Mouse (Mus musculus) neural tube, embryonic 12.5 days (tissue): ENCODE measurements at regions not wholly inside any gene's neighbourhood (a gene's known extent, or its start where the extent isn't known, plus 50 kb on each side); places are given as distances from the start of the nearest gene placed in this dataset.

ENCODE experiments used
- ATAC-seq: fragments of 200-750 bp; cut with Nextera tagmentation; 2 replicates; pipeline ENCODE4 v1.8.0; 2017; ENCODE audit warnings: low read depth, mild to moderate bottlenecking, moderate TSS enrichment, moderate library complexity; ENCODE audit not compliant: low FRiP score
- H3K27ac ChIP-seq: fragments of 300-500 bp; sonication (generic); 2 replicates; pipeline ENCODE4 v1.5.1; 2016
- H3K27me3 ChIP-seq: fragments of 300-500 bp; sonication (generic); replicated peaks from 2 replicates; pipeline ENCODE4 v1.6.1; 2016; ENCODE audit warnings: mild to moderate bottlenecking
- H3K36me3 ChIP-seq: fragments of 300-500 bp; sonication (generic); 2 replicates; pipeline ENCODE4 v1.6.1; 2016; ENCODE audit warnings: mild to moderate bottlenecking
- H3K4me1 ChIP-seq: fragments of 300-500 bp; sonication (generic); 2 replicates; pipeline ENCODE4 v1.6.1; 2016
- H3K4me2 ChIP-seq: fragments of 300-500 bp; sonication (generic); replicated peaks from 2 replicates; pipeline ENCODE4 v1.6.1; 2016; ENCODE audit warnings: mild to moderate bottlenecking
- H3K4me3 ChIP-seq: fragments of 300-500 bp; sonication (generic); 2 replicates; pipeline ENCODE4 v1.5.1; 2016
- H3K9ac ChIP-seq: fragments of 300-500 bp; sonication (generic); 2 replicates; pipeline ENCODE4 v1.6.1; 2016; ENCODE audit warnings: mild to moderate bottlenecking
- H3K9me3 ChIP-seq: fragments of 300-500 bp; sonication (generic); 2 replicates; pipeline ENCODE4 v1.6.1; 2016; ENCODE audit warnings: mild to moderate bottlenecking
- WGBS: fragments of 180-500 bp; shearing (Covaris S2); methylation state at CpG from one replicate; pipeline ENCODE4 v1.1.7; 2016; 5-methylcytosine and 5-hydroxymethylcytosine counted together

- H3K9me3 ChIP-seq: no peaks in the 10 kb centered on the region
- no peak for ATAC-seq
These were observed 286.2 kb downstream of the Pax1 start for GRCm38 (mm10) chr2:147647972-147648371.

GRCm38 (mm10) chr2:147647506-147647905, 285.8 kb downstream of the Pax1 start:
- H3K4me1 ChIP-seq: no peaks in the 10 kb centered on the region
- no peaks in the 10 kb centered on the region for H3K27me3 ChIP-seq
- ATAC-seq: no peak
- no peak overlapping the region for H3K27ac ChIP-seq
- no peak overlapping the region for H3K4me3 ChIP-seq
- no peaks in the 10 kb centered on the region for H3K36me3 ChIP-seq
- H3K4me2 ChIP-seq: no peak overlapping the region
- H3K9me3 ChIP-seq: no peaks in the 10 kb centered on the region
- H3K9ac ChIP-seq: no peak overlapping the region
- 79% methylated on average over 4 of the region's 4 CpGs for WGBS

More at GRCm38 (mm10) chr2:147647972-147648371, 286.2 kb downstream of the Pax1 start:
- H3K36me3 ChIP-seq: no peaks in the 10 kb centered on the region
- no peaks in the 10 kb centered on the region for H3K4me1 ChIP-seq
- no peak overlapping the region for H3K27ac ChIP-seq
- H3K27me3 ChIP-seq: no peaks in the 10 kb centered on the region
- 80% methylated on average over 8 of the region's 8 CpGs for WGBS
- H3K4me2 ChIP-seq: no peak overlapping the region
- no peak overlapping the region for H3K4me3 ChIP-seq
- no peak overlapping the region for H3K9ac ChIP-seq

DNA sequence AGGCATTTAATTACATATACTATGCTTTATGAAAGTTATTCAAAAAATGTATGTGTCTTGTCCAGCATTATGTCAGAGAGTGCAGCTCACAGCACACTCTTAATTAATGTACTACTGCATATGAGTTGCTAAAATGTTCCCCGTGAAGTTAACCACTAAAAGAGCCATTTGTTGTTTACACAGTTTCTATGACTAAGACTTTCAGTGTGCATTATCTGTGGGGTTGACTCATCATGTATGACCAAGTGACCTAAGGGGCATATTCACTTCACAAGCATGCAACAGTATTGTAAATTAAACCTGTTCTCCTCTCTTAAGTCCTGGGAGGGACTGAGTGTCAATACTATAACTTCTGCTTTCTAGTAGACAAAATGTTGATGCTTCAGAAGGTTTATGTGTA, 276.2 kb downstream of the Pax1 start:
- Histone ChIP-seq H3K4me3 (no peak overlapping the region), H3K9me3 (no peaks in the 10 kb centered on the region), H3K27me3 (no peaks in the 10 kb centered on the region), H3K36me3 (no peaks in the 10 kb centered on the region), H3K4me2 (no peak overlapping the region), H3K27ac (no peak overlapping the region), H3K4me1 (no peaks in the 10 kb centered on the region), H3K9ac (no peak overlapping the region)
- no peak for ATAC-seq
- WGBS: 92% methylated on average over 1 of the region's 1 CpGs

GRCm38 (mm10) chr2:147632737-147633136, 271.0 kb downstream of the Pax1 start:
- ATAC-seq: no peak

DNA sequence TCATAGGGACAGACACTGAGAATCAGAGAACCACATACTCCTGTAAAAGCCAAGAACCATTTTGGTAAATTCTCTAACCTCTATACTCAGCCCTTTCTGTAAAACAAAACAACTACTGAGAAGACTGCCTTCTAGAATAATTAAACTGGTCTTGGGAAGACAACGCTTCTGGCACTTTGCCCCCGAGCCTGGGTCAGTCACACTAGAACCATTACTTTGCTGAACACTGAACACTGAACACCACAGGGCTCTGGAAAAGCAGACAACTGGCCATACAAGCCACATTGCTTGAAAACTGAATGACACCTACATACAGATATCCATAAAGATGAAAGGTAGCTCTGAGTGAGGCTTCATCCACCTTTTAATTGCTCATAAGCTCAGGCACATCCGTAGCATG, 268.0 kb downstream of the Pax1 start:
- no peaks in the 10 kb centered on the region for H3K9me3 ChIP-seq
- no peaks in the 10 kb centered on the region for H3K36me3 ChIP-seq
- H3K9ac ChIP-seq: no peak overlapping the region
- 84% methylated on average over 3 of the region's 3 CpGs for WGBS
- ATAC-seq: no peak
- no peak overlapping the region for H3K4me2 ChIP-seq
- no peaks in the 10 kb centered on the region for H3K4me1 ChIP-seq
- H3K4me3 ChIP-seq: no peak overlapping the region
- H3K27me3 ChIP-seq: no peaks in the 10 kb centered on the region
- no peak overlapping the region for H3K27ac ChIP-seq

More at GRCm38 (mm10) chr2:147632737-147633136, 271.0 kb downstream of the Pax1 start:
- 65% methylated on average over 6 of the region's 6 CpGs for WGBS
- Histone ChIP-seq H3K4me2 (no peak overlapping the region), H3K4me1 (no peaks in the 10 kb centered on the region), H3K9ac (no peak overlapping the region), H3K27me3 (no peaks in the 10 kb centered on the region), H3K9me3 (no peaks in the 10 kb centered on the region), H3K27ac (no peak overlapping the region), H3K36me3 (no peaks in the 10 kb centered on the region), H3K4me3 (no peak overlapping the region)

DNA sequence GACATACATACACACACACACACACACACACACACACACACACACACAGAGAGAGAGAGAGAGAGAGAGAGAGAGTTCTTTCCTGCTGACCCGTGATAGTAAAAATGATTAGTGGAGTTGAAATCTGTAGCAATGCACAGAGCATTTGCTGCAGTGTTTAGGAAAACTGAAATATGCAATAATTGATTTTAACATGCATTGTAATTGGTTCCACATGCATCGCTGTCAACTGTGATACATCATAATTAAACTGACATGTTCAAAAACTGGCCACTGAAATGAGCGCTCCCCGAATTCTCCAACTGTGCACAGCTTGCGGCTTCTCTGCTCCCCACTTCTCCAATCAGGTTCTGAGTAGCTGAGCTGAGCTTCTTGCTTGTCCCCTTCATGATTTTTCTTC, 265.4 kb downstream of the Pax1 start:
- Histone ChIP-seq H3K4me1 (no peaks in the 10 kb centered on the region), H3K4me3 (no peak overlapping the region), H3K9ac (no peak overlapping the region), H3K27me3 (no peaks in the 10 kb centered on the region), H3K4me2 (no peak overlapping the region), H3K27ac (no peak overlapping the region), H3K36me3 (no peaks in the 10 kb centered on the region), H3K9me3 (no peaks in the 10 kb centered on the region)
- WGBS: 79% methylated on average over 5 of the region's 5 CpGs
- no peak for ATAC-seq

GRCm38 (mm10) chr2:147623116-147623515, 261.4 kb downstream of the Pax1 start:
- Histone ChIP-seq H3K4me3 (no peak overlapping the region), H3K36me3 (no peaks in the 10 kb centered on the region), H3K9ac (no peak overlapping the region), H3K4me2 (no peak overlapping the region), H3K27ac (no peak overlapping the region), H3K27me3 (no peaks in the 10 kb centered on the region), H3K9me3 (no peaks in the 10 kb centered on the region), H3K4me1 (no peaks in the 10 kb centered on the region)
- WGBS: 89% methylated on average over 4 of the region's 4 CpGs
- ATAC-seq: no peak

- H3K36me3 ChIP-seq: no peaks in the 10 kb centered on the region
- WGBS: 66% methylated on average over 10 of the region's 10 CpGs
- H3K9me3 ChIP-seq: no peaks in the 10 kb centered on the region
- H3K4me3 ChIP-seq: no peak overlapping the region
- H3K27ac ChIP-seq: no peak overlapping the region
- H3K9ac ChIP-seq: no peak overlapping the region
- no peaks in the 10 kb centered on the region for H3K27me3 ChIP-seq
- H3K4me2 ChIP-seq: no peak overlapping the region
- H3K4me1 ChIP-seq: no peaks in the 10 kb centered on the region
- ATAC-seq: no peak
These were observed 256.1 kb downstream of the Pax1 start for GRCm38 (mm10) chr2:147617849-147618248.

GRCm38 (mm10) chr2:147610343-147610742, 248.6 kb downstream of the Pax1 start:
- no peak overlapping the region for H3K4me2 ChIP-seq
- no peak overlapping the region for H3K27ac ChIP-seq
- H3K9ac ChIP-seq: no peak overlapping the region
- no peaks in the 10 kb centered on the region for H3K4me1 ChIP-seq
- no peaks in the 10 kb centered on the region for H3K36me3 ChIP-seq
- H3K27me3 ChIP-seq: no peaks in the 10 kb centered on the region
- H3K4me3 ChIP-seq: no peak overlapping the region
- no peak for ATAC-seq
- H3K9me3 ChIP-seq: no peaks in the 10 kb centered on the region

GRCm38 (mm10) chr2:147601639-147602038, 239.9 kb downstream of the Pax1 start:
- Histone ChIP-seq H3K9me3 (no peaks in the 10 kb centered on the region), H3K4me3 (no peak overlapping the region), H3K4me1 (no peaks in the 10 kb centered on the region), H3K4me2 (no peak overlapping the region), H3K27ac (no peak overlapping the region), H3K27me3 (no peaks in the 10 kb centered on the region), H3K36me3 (no peaks in the 10 kb centered on the region), H3K9ac (no peak overlapping the region)
- no peak for ATAC-seq
- 75% methylated on average over 2 of the region's 2 CpGs for WGBS

- Histone ChIP-seq H3K27ac (no peak overlapping the region), H3K4me1 (no peaks in the 10 kb centered on the region), H3K4me3 (no peak overlapping the region), H3K36me3 (no peaks in the 10 kb centered on the region), H3K27me3 (no peaks in the 10 kb centered on the region), H3K4me2 (no peak overlapping the region), H3K9ac (no peak overlapping the region), H3K9me3 (no peaks in the 10 kb centered on the region)
- WGBS: 80% methylated on average over 1 of the region's 1 CpGs
- ATAC-seq: no peak
These were observed 210.7 kb downstream of the Pax1 start for GRCm38 (mm10) chr2:147572413-147572812.

DNA sequence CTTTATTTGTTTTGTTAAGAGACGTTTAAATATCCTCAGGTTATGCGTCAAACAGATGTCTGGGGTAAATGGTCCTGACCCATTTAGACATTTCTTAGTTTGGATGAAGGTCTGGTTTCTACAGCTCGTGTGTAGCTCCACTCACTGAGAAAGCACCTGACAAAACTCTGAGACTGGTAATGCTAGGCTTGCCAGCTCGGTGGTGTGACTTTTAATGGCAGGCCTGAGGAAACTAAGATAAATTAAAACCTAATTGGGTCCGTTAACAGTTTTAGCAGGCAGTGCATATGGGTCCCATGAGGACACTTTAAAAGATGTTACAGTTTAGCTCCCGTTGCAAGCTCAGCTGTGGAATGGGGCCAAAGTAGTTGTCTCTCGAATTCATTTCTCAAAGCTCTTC, 199.5 kb downstream of the Pax1 start:
- 54% methylated on average over 7 of the region's 7 CpGs for WGBS
- H3K9ac ChIP-seq: no peak overlapping the region
- ATAC-seq: no peak
- H3K4me2 ChIP-seq: no peak overlapping the region
- no peak overlapping the region for H3K4me3 ChIP-seq
- no peak overlapping the region for H3K27ac ChIP-seq
- H3K9me3 ChIP-seq: no peaks in the 10 kb centered on the region
- H3K36me3 ChIP-seq: no peaks in the 10 kb centered on the region
- H3K27me3 ChIP-seq: no peaks in the 10 kb centered on the region
- no peaks in the 10 kb centered on the region for H3K4me1 ChIP-seq

DNA sequence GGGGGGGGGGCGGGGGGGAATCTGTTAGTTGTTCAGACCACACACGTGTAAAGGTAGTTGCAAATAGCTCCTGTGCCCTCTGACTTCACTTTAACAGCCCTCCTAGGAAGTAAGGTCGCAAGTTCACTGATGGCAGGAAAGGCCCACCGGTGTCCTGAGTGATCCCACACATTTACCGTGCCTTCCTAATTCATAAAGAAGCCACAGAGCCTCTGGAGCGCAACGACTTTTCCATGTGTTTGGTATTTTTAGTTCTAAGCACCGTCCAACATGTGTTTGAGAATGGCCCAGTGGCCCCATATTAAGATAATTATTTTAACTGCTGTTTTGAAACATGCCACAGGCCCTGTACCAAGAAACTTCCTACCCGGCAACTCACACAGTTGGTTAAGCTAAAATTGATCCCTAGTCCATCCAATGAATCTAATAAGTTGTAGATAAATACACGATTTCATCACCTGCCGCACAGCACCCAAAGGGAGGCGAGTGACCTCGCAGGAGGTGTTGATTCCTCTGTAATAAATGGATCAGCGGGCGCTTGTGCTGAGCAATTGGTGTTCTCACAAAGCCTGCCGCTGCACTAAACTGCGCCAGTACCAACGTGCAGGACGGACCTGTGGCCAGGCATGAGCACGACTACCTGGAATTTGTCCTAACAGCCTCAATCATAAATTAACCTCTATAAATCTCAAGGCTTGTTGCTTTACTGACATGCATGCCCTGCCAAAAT, 198.9 kb downstream of the Pax1 start:
- Histone ChIP-seq H3K4me1 (no peaks in the 10 kb centered on the region), H3K9ac (no peak overlapping the region), H3K27me3 (no peaks in the 10 kb centered on the region), H3K4me2 (no peak overlapping the region), H3K36me3 (no peaks in the 10 kb centered on the region), H3K4me3 (no peak overlapping the region), H3K9me3 (no peaks in the 10 kb centered on the region), H3K27ac (no peak overlapping the region)
- WGBS: 74% methylated on average over 20 of the region's 20 CpGs
- ATAC-seq: no peak
